Mouse (Mus musculus) lung, embryonic 16.5 days (tissue): ENCODE results near the gene Efcab9. TPM values are rescaled to one million over a fixed set of nuclear protein-coding genes. Genes with fewer than 3 reads are reported as not detected.
A peak's percentile ranks its signal among the peaks of the same experiment; 100 is the strongest.

Experiments
- ATAC-seq: fragments of 200-750 bp; cut with Nextera tagmentation; 2 replicates; pipeline ENCODE4 v1.8.0; 2017; ENCODE audit warnings: low read depth, mild to moderate bottlenecking, moderate library complexity
- H3K27ac ChIP-seq: fragments of 300-500 bp; sonication (generic); 2 replicates; pipeline ENCODE4 v1.5.1; 2014; ENCODE audit warnings: mild to moderate bottlenecking, control low read depth, low read length
- H3K27me3 ChIP-seq: fragments of 300-500 bp; sonication (generic); 2 replicates; pipeline ENCODE4 v1.6.1; 2014; ENCODE audit warnings: low read depth, low read length, mixed read lengths; ENCODE audit not compliant: control insufficient read depth, insufficient read depth
- H3K36me3 ChIP-seq: fragments of 300-500 bp; sonication (generic); 2 replicates; pipeline ENCODE4 v1.6.1; 2014; ENCODE audit warnings: low read length; ENCODE audit not compliant: control insufficient read depth, insufficient read depth
- H3K4me1 ChIP-seq: fragments of 300-500 bp; sonication (generic); replicated peaks from 2 replicates; pipeline ENCODE4 v1.6.1; 2014; ENCODE audit warnings: low read length, mixed read lengths; ENCODE audit not compliant: control insufficient read depth, insufficient read depth
- H3K4me2 ChIP-seq: fragments of 300-500 bp; sonication (generic); 2 replicates; pipeline ENCODE4 v1.6.1; 2014; ENCODE audit warnings: low read depth, low read length, control low read depth
- H3K4me3 ChIP-seq: fragments of 300-500 bp; sonication (generic); 2 replicates; pipeline ENCODE4 v1.5.1; 2014; ENCODE audit warnings: mild to moderate bottlenecking, low read length, control low read depth
- H3K9ac ChIP-seq: fragments of 300-500 bp; sonication (generic); 2 replicates; pipeline ENCODE4 v1.6.1; 2014; ENCODE audit warnings: low read length, control low read depth
- H3K9me3 ChIP-seq: fragments of 300-500 bp; sonication (generic); 2 replicates; pipeline ENCODE4 v1.6.1; 2016; ENCODE audit warnings: low read length; ENCODE audit not compliant: control insufficient read depth
- WGBS: fragments of 180-500 bp; shearing (Covaris S2); extraction: QIAGEN DNeasy Blood & Tissue Kit; methylation state at CpG from one replicate; pipeline ENCODE4 v1.1.7; 2014; 5-methylcytosine and 5-hydroxymethylcytosine counted together
- polyA plus RNA-seq: library from polyadenylated mRNA; unstranded; fragments of >200 nt; fragmentation: Nextera tagmentation; extraction: Ambion mirVana; gene quantifications from 2 replicates; pipeline ENCODE4 v1.2.1, GENCODE M21; 2015

The Efcab9 gene
- polyA plus RNA-seq, 1 experiment from 2014 or later: 0.79 TPM

DNA sequence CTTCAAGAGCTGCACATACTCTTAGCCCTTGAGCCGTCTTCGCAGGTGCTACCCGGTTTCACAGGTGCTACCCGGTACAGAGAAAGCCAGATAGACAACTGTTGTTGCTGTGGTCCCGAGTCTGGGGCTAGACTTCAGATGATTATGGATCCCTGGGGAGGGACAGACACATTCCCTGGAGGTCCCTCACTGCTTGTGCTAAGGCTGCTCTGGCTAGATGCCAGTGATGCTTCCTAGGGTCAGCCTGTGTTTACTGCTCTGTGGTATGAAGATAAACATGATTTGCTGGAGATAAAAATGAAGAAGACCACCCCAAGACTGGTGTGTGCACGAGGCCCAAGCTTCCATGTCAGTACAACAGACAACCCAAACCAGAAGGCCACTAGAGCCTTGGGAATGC is 12.2 kb upstream of the Efcab9 start:
- Histone ChIP-seq H3K27ac (no peak overlapping the region), H3K36me3 (no peaks in the 10 kb centered on the region), H3K27me3 (no peaks in the 10 kb centered on the region), H3K4me3 (no peak overlapping the region), H3K9ac (no peak overlapping the region), H3K4me2 (no peak overlapping the region), H3K4me1 (peaks cover 34% of the 10 kb centered on the region), H3K9me3 (no peaks in the 10 kb centered on the region)
- ATAC-seq: no peak
- WGBS: 69% methylated on average over 6 of the region's 6 CpGs

DNA sequence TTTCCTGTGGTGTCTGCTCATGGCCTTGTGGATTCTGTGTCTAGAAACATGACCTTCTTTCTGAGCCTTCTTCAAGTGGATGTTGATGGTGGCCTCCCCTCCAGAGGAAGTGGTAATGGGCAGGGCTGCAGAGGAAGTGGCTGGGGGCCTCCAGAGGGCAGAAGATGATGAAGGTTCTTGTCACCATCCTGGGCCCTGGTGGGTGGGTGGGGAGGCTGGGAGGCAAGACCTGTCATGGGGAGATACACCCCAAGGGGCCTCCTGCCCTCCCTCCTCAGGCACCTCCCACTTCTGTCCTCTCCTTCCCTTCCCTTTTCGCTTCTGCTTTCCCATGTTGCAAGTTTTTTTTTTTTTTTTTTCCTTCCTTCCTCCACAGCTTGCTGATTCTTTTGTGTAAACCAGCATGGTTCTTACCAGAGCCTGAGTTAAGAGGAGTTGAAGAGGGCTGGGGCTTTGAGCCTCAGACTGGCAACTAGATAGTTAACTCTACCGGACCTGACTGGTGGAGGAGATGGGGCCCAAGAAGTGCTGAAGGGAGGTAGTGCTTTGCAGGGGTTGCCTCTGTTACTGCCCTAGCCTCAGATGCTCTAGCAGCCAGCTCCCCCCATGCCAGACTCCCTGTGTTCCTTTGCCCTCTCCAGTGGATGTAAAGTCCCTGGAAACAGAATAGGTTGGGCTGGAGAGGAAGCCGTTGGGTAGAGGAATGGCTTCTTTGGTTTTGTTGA is 11.0 kb upstream of the Efcab9 start:
- Histone ChIP-seq H3K9me3 (no peaks in the 10 kb centered on the region), H3K36me3 (no peaks in the 10 kb centered on the region), H3K9ac (no peak overlapping the region), H3K27me3 (no peaks in the 10 kb centered on the region), H3K4me2 (no peak overlapping the region), H3K27ac (no peak overlapping the region), H3K4me1 (peaks cover 34% of the 10 kb centered on the region), H3K4me3 (no peak overlapping the region)
- WGBS: 52% methylated on average over 3 of the region's 3 CpGs
- ATAC-seq: peak; percentile 13; the same call in 1 of the 2 replicates

DNA sequence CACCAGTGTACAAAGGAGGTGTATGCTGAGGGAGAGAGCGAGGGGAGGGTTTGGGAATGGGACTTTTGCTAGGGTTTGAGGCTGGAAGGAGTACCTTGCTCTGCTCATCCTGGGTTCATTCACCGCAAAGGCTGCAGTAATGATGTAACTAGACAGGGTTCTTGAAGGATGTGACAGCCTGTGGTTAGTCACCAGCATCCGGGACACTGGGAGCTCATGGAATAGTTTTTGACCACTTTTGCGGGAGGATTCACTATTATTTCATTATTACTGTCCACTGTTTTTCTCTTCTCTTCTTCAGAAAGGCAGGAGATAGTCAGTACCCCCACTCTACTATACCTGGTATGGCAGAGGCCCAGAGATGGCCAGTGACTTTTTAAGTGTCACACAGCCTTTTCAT is 10.3 kb upstream of the Efcab9 start:
- no peak overlapping the region for H3K9ac ChIP-seq
- H3K27ac ChIP-seq: no peak overlapping the region
- WGBS: 93% methylated on average over 4 of the region's 4 CpGs
- no peak overlapping the region for H3K4me2 ChIP-seq
- peaks cover 32% of the 10 kb centered on the region for H3K4me1 ChIP-seq
- no peaks in the 10 kb centered on the region for H3K27me3 ChIP-seq
- ATAC-seq: no peak
- no peak overlapping the region for H3K4me3 ChIP-seq
- H3K36me3 ChIP-seq: no peaks in the 10 kb centered on the region
- no peaks in the 10 kb centered on the region for H3K9me3 ChIP-seq

DNA sequence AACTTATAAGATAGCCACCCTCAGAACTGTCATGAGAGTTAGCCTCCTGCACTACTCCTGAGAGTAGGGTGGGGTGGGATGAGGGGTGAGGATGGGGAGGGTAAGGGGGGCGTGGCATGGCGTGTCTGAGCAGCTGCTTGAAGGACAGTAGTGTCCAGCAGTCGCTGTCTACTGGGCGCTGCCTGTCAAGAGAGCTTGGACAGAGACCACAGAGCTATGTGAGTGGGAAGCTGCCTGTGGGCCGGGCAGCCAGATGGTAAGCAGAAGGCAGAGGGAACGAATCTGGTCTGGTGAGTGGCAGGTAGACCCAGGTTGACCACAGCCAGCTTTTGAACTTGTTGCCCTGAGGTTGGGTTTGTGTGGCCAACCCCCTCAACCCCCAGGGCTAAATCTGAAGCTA is 8.6 kb upstream of the Efcab9 start:
- no peak overlapping the region for H3K4me2 ChIP-seq
- no peak for ATAC-seq
- H3K36me3 ChIP-seq: no peaks in the 10 kb centered on the region
- H3K27ac ChIP-seq: no peak overlapping the region
- 60% methylated on average over 6 of the region's 6 CpGs for WGBS
- no peaks in the 10 kb centered on the region for H3K27me3 ChIP-seq
- H3K4me1 ChIP-seq: peaks cover 20% of the 10 kb centered on the region
- no peak overlapping the region for H3K9ac ChIP-seq
- H3K4me3 ChIP-seq: no peak overlapping the region
- no peaks in the 10 kb centered on the region for H3K9me3 ChIP-seq

DNA sequence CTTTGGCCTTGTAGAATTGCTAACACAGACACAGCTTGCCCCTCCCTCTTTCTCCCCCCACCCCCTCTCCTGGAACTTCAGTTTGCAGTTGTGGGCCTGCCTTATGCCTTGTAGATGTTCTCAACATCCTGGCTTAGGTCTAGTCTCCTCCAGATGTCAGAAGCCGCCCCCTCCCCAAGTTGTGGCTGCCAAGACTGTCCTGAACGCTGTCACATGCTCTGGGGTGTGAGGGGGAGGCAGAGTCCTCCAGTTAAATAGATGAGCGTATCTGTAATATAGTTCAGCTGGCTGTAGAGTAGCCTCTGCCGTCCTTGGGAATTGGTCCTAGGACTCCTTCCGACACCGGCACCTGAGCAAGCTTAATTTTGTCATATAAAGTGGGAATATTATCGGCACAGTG is 7.8 kb upstream of the Efcab9 start:
- Histone ChIP-seq H3K36me3 (no peaks in the 10 kb centered on the region), H3K9me3 (no peaks in the 10 kb centered on the region), H3K4me1 (peaks cover 20% of the 10 kb centered on the region), H3K27ac (no peak overlapping the region), H3K9ac (no peak overlapping the region), H3K27me3 (no peaks in the 10 kb centered on the region), H3K4me2 (no peak overlapping the region), H3K4me3 (no peak overlapping the region)
- 55% methylated on average over 7 of the region's 7 CpGs for WGBS
- ATAC-seq: peak; percentile 38; the same call in 1 of the 2 replicates

DNA sequence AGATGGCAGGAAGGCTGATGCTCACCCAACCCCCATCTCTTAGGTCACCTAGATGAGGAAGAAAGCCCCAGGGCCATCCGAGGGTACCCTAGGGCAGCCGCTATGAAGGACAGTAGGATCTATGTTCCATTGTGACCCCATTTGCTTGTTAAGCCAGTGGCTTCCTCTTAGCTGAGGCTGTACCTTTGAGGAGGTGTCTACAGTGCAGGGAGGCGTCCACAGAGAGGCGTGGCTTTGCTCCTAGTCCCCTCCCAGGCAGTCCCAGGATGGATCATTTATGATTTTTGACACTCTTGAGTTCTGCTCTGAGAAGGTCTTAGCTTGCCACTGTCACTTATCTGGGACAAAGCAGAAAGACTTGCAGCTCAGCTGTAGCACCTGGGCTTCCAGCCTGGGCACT is 7.0 kb upstream of the Efcab9 start:
- Histone ChIP-seq H3K4me2 (no peak overlapping the region), H3K36me3 (no peaks in the 10 kb centered on the region), H3K4me1 (peaks cover 21% of the 10 kb centered on the region), H3K9ac (no peak overlapping the region), H3K27me3 (no peaks in the 10 kb centered on the region), H3K4me3 (no peak overlapping the region), H3K9me3 (no peaks in the 10 kb centered on the region), H3K27ac (peak overlapping the region; percentile 23)
- 75% methylated on average over 4 of the region's 4 CpGs for WGBS
- no peak; the same call in 1 of the 2 replicates for ATAC-seq

DNA sequence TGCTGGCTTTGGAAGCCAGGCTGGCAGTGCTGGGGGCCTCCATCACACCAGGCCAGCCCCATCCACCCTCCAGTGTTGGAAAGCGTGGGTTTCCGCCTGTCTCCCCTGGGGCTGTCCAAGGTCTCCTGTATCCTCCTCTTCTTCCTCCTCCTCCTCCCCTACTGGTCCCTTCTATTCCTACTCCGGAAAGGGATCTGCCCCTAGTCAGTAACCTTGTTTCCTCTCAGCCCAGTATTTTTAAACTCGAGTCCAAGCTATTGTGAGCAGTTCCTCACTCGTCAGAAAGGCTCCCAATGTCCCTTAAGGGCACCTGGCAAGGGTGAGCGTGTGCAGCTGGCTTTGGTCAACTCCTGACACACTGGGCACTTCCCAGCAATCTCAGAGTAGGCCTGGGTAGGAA is 6.6 kb upstream of the Efcab9 start:
- peak overlapping the region; percentile 23 for H3K27ac ChIP-seq
- peaks cover 24% of the 10 kb centered on the region for H3K4me1 ChIP-seq
- H3K9me3 ChIP-seq: no peaks in the 10 kb centered on the region
- no peaks in the 10 kb centered on the region for H3K36me3 ChIP-seq
- no peaks in the 10 kb centered on the region for H3K27me3 ChIP-seq
- ATAC-seq: peak; percentile 26
- H3K4me3 ChIP-seq: no peak overlapping the region
- no peak overlapping the region for H3K9ac ChIP-seq
- WGBS: 58% methylated on average over 6 of the region's 6 CpGs
- H3K4me2 ChIP-seq: no peak overlapping the region

DNA sequence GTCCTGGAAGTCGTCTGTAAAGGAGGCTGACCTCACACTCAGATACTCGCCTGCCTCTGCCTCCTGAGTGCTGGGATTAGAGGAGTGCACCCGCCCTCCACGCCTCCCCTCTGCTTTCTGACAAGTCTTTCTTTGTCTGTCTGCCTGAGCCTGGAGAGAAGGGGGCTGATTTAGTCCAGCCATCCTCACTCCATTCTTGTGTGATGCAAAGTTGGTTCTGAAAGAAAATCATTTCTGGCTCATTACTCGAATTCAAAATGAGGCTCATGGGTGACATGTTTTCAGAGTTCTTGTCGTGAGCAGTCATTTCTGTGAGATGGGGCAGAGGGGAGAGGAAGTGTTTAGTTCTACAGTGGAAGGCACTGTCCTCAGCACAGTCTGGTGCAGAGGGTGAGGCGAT is 5.1 kb upstream of the Efcab9 start:
- ATAC-seq: no peak
- Histone ChIP-seq H3K9ac (no peak overlapping the region), H3K4me1 (peaks cover 27% of the 10 kb centered on the region), H3K4me3 (no peak overlapping the region), H3K27me3 (no peaks in the 10 kb centered on the region), H3K4me2 (no peak overlapping the region), H3K9me3 (no peaks in the 10 kb centered on the region), H3K27ac (no peak overlapping the region), H3K36me3 (no peaks in the 10 kb centered on the region)
- 51% methylated on average over 7 of the region's 7 CpGs for whole genome bisulfite sequencing

DNA sequence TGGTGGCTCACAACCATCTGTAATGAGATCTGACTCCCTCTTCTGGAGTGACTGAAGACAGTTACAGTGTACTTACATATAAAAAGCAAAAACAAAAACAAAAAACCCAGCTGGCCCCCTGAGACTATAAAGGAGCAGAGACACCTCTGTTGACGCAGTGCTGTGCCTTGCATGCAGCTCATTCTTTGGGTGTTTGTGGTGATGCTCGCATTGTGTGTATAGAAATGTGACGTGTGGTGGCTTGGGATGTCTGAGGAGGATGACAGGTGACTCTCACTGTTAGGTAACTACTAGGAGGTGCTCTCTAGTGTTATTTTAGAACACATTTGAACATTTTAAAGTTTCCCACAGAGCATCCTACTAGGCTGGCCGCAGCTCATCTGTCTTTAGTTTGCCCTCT is 3.8 kb upstream of the Efcab9 start:
- no peak overlapping the region for H3K4me2 ChIP-seq

More for the DNA sequence above, 3.8 kb upstream of the Efcab9 start:
- ATAC-seq: no peak
- no peaks in the 10 kb centered on the region for H3K9me3 ChIP-seq
- no peaks in the 10 kb centered on the region for H3K27me3 ChIP-seq
- H3K4me3 ChIP-seq: no peak overlapping the region
- H3K36me3 ChIP-seq: no peaks in the 10 kb centered on the region
- H3K4me1 ChIP-seq: peaks cover 28% of the 10 kb centered on the region
- WGBS: 91% methylated on average over 4 of the region's 4 CpGs
- H3K9ac ChIP-seq: no peak overlapping the region
- H3K27ac ChIP-seq: no peak overlapping the region
